Comparison of ENCODE assay signal across 26 mouse cellular contexts in the genomic region with DNA sequence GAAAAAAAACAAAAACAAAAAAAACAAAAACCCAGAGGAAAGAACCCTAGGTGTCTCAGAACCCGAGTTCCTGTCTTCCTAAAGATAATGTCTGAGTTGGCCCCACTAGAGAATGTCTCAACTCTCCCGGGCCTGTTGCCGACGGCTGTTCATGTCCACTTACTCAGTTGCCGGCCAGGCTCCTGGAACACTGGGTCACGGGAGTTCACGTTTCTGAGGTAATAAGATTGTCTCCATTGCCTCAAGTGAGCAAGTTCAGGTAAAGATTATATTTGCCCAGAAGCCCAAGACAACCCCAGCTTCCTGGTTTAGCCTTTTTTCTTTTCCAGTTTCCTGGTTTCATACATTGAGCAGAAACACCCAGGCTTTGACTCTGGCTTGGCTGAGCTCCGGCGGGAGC. TPM values are rescaled to one million over a fixed set of nuclear protein-coding genes. Genes with fewer than 3 reads are reported as not detected.
DNase-seq lines count a peak whose midpoint lies in the region; ATAC-seq and TF ChIP-seq lines count a peak whose summit lies in the region.
"Had no signal": no experiment of that assay in that cellular context is flagged by ENCODE, and none has a peak within 500 bp of the region (broad histone marks: within the 10 kb centered on the region; RNA-seq: fewer than 3 reads in every experiment).

No protein-coding gene starts in this region.

- WGBS in intestine, embryonic 15.5 days = 69% methylated on average over 9 of the region's 9 CpGs

- no peak overlapping the region for H3ac ChIP-seq in myocyte (ENCODE audit: control insufficient read depth, insufficient read length)

- TF ChIP-seq POLR2A in myocyte (IDR thresholded peaks at IDR 0.05; ENCODE audit: insufficient read length, low read depth) = no peak

- H3K27me3 ChIP-seq in intestine, embryonic 15.5 days (replicated peaks) = no peaks in the 10 kb centered on the region
- H3K27me3 ChIP-seq in myocyte (ENCODE audit: control insufficient read depth, insufficient read depth, insufficient read length) = no peaks in the 10 kb centered on the region
- H3K27me3 ChIP-seq: hindbrain, embryonic 15.5 days; limb, embryonic 15.5 days; midbrain, embryonic 13.5 days; neural tube, embryonic 12.5 days had no signal

- no peak overlapping the region for H3K9ac ChIP-seq in intestine, embryonic 15.5 days
- H3K9ac ChIP-seq: hindbrain, embryonic 15.5 days; limb, embryonic 15.5 days; lung, embryonic 14.5 days; midbrain, embryonic 13.5 days; neural tube, embryonic 12.5 days had no signal

- no peak overlapping the region for H3K4me3 ChIP-seq in intestine, embryonic 15.5 days (replicated peaks)
- H3K4me3 ChIP-seq in myocyte = no peak overlapping the region
- H3K4me3 ChIP-seq: hindbrain, embryonic 15.5 days; limb, embryonic 15.5 days; midbrain, embryonic 13.5 days; neural tube, embryonic 12.5 days had no signal

- H3K9me3 ChIP-seq in intestine, embryonic 15.5 days = no peaks in the 10 kb centered on the region
- H3K9me3 ChIP-seq: hindbrain, embryonic 15.5 days; limb, embryonic 15.5 days; midbrain, embryonic 13.5 days; neural tube, embryonic 12.5 days had no signal

- peak; percentile 39 for DNase-seq in kidney, adult 9 months
- DNase-seq in kidney, adult 8-10 months = no peak
- peak; percentile 44 for DNase-seq in adipocyte (ENCODE audit: low spot score)
- no peak for DNase-seq in embryo, embryonic 10 days (ENCODE audit: low spot score)
- DNase-seq in neural tube, embryonic 10.5 days (ENCODE audit: extremely low spot score, low spot score) = no peak
- DNase-seq: adrenal gland, postnatal 10 days; cerebellum, adult 8-10 months; cerebellum, postnatal 36 days; gastrocnemius, postnatal 14 days; heart, adult 11 months; kidney, postnatal 4 days; left cerebral cortex, postnatal 4 days; lung, embryonic 14.5 days; right cerebral cortex, postnatal 25 days; spleen, adult 18-20 months; thymus, postnatal 25 days had no signal

- H3K36me3 ChIP-seq in intestine, embryonic 15.5 days = peaks cover 25% of the 10 kb centered on the region
- H3K36me3 ChIP-seq in myocyte (ENCODE audit: control insufficient read depth, insufficient read depth) = peaks cover 16% of the 10 kb centered on the region

- peak; percentile 57 for ATAC-seq in intestine, embryonic 15.5 days
- ATAC-seq: forebrain, embryonic 14.5 days; midbrain, embryonic 13.5 days had no signal

- no peak overlapping the region for H3K27ac ChIP-seq in intestine, embryonic 15.5 days
- H3K27ac ChIP-seq: hindbrain, embryonic 15.5 days; limb, embryonic 15.5 days; midbrain, embryonic 13.5 days; neural tube, embryonic 12.5 days had no signal

- 0 out of 2 replicates have a peak, but pooled peaks cover 5% of the 10 kb centered on the region for H3K4me1 ChIP-seq in intestine, embryonic 15.5 days (replicated peaks)
- H3K4me1 ChIP-seq: hindbrain, embryonic 15.5 days; limb, embryonic 15.5 days; midbrain, embryonic 13.5 days; neural tube, embryonic 12.5 days had no signal

- H3K79me2 ChIP-seq in myocyte (ENCODE audit: control insufficient read depth, insufficient read depth) = no peaks in the 10 kb centered on the region

- H3K4me2 ChIP-seq in intestine, embryonic 15.5 days (replicated peaks) = no peak overlapping the region
- no peak overlapping the region for H3K4me2 ChIP-seq in myocyte (ENCODE audit: low read depth)
- H3K4me2 ChIP-seq: hindbrain, embryonic 15.5 days; limb, embryonic 15.5 days; lung, embryonic 14.5 days; midbrain, embryonic 13.5 days; neural tube, embryonic 12.5 days had no signal

TF ChIP-seq in myocyte, 11 proteins besides CTCF, POLR2A, EP300 and RAD21:
- peak; percentile 24 for TF ChIP-seq POLR2AphosphoS2 (IDR thresholded peaks at IDR 0.05; ENCODE audit: insufficient read length, low read depth)
- no peak for TF ChIP-seq TCF12 (IDR thresholded peaks at IDR 0.05; ENCODE audit: insufficient read depth, poor library complexity, severe bottlenecking)
- no peak for TF ChIP-seq MAX (IDR thresholded peaks at IDR 0.05; ENCODE audit: low read depth)

RNA-seq across cellular contexts. Expression of a gene that starts 14.1 kb away (rescaled TPM):
- polyA plus RNA-seq in intestine, embryonic 15.5 days (2015; fragmentation: Nextera tagmentation; extraction: Ambion mirVana) = 0.30 TPM in 1 of 2 replicates, not detected in the other
- polyA plus RNA-seq in myocyte (2012; fragmentation: generic; extraction: Trizol) = not detected
- polyA plus RNA-seq: brain, embryonic 14.5 days; C2C12; forebrain, embryonic 14.5 days; hindbrain, embryonic 15.5 days; intestine, embryonic 14.5 days; lung, embryonic 14.5 days; midbrain, embryonic 13.5 days; neural tube, embryonic 12.5 days had no signal

RNA-seq across cellular contexts. Expression of a gene that starts 30.9 kb away (rescaled TPM):
- polyA plus RNA-seq in intestine, embryonic 15.5 days (2015; fragmentation: Nextera tagmentation; extraction: Ambion mirVana) = 14.5 and 15.2 TPM in 2 replicates
- 5.3 TPM for polyA plus RNA-seq in myocyte (2012; fragmentation: generic; extraction: Trizol)

RNA-seq across cellular contexts. Expression of a gene that starts 48.4 kb away (rescaled TPM):
- polyA plus RNA-seq in intestine, embryonic 15.5 days (2015; fragmentation: Nextera tagmentation; extraction: Ambion mirVana) = 59.4 and 63.4 TPM in 2 replicates
- 4.1 TPM for polyA plus RNA-seq in myocyte (2012; fragmentation: generic; extraction: Trizol)

RNA-seq across cellular contexts. Expression of a gene that starts 60.0 kb away (rescaled TPM):
- 39.5 and 40.7 TPM in 2 replicates for polyA plus RNA-seq in intestine, embryonic 15.5 days (2015; fragmentation: Nextera tagmentation; extraction: Ambion mirVana)
- 39.8 TPM for polyA plus RNA-seq in myocyte (2012; fragmentation: generic; extraction: Trizol)

Comparison
In these comparisons a context has a peak if more than half of its experiments do, and no peak if none do; other contexts are left out.
1. DNase-seq: peak in kidney, adult 9 months (single experiment) and adipocyte (single experiment); none in kidney, adult 8-10 months (0 of 2), embryo, embryonic 10 days (single experiment) and neural tube, embryonic 10.5 days (single experiment).
2. RNA of a gene that starts 48.4 kb away (polyA plus RNA-seq): 59.4 to 63.4 TPM in intestine, embryonic 15.5 days; 4.1 TPM in myocyte (single experiment); every median in the first group is over 10 times any median in the second.